Mouse (Mus musculus): ENCODE data around the gene Dtx1. TPM values are rescaled to one million over a fixed set of nuclear protein-coding genes. Genes with fewer than 3 reads are reported as not detected.

Dtx1 gene
- polyA plus RNA-seq, 1 experiment from 2014 or later: 34.8 TPM

Other genes with a start within 250 kb of the Dtx1 start
- 6.4 and 6.7 TPM in 2 replicates for gene Sdsl, start 239.1 kb downstream of the Dtx1 start, polyA plus RNA-seq (2015; fragmentation: Nextera tagmentation; extraction: Ambion mirVana)
- gene Sds, start 235.4 kb downstream of the Dtx1 start, polyA plus RNA-seq (2015; fragmentation: Nextera tagmentation; extraction: Ambion mirVana): not detected in 2 replicates
- gene Plbd2, start 208.3 kb downstream of the Dtx1 start, polyA plus RNA-seq (2015; fragmentation: Nextera tagmentation; extraction: Ambion mirVana): 31.8 and 32.3 TPM in 2 replicates
- 2.5 and 4.1 TPM in 2 replicates for gene Slc8b1, start 200.8 kb downstream of the Dtx1 start, polyA plus RNA-seq (2015; fragmentation: Nextera tagmentation; extraction: Ambion mirVana)
- 18.2 and 18.7 TPM in 2 replicates for gene Tpcn1, start 123.3 kb downstream of the Dtx1 start, polyA plus RNA-seq (2015; fragmentation: Nextera tagmentation; extraction: Ambion mirVana)
- gene Iqcd, start 122.9 kb downstream of the Dtx1 start, polyA plus RNA-seq (2015; fragmentation: Nextera tagmentation; extraction: Ambion mirVana): 2.4 and 2.6 TPM in 2 replicates
- 26.2 TPM in 2 replicates for gene Rita1, start 99.3 kb downstream of the Dtx1 start, polyA plus RNA-seq (2015; fragmentation: Nextera tagmentation; extraction: Ambion mirVana)
- 44.0 and 47.7 TPM in 2 replicates for gene Ddx54, start 99.2 kb downstream of the Dtx1 start, polyA plus RNA-seq (2015; fragmentation: Nextera tagmentation; extraction: Ambion mirVana)
- gene Cfap73, start 77.7 kb downstream of the Dtx1 start, polyA plus RNA-seq (2015; fragmentation: Nextera tagmentation; extraction: Ambion mirVana): 0.28 and 0.49 TPM in 2 replicates
- 0.14 TPM in 2 replicates for gene Rasal1, start 63.1 kb downstream of the Dtx1 start, polyA plus RNA-seq (2015; fragmentation: Nextera tagmentation; extraction: Ambion mirVana)
- 0.14 and 0.25 TPM in 2 replicates for gene Oas2, start 37.9 kb upstream of the Dtx1 start, polyA plus RNA-seq (2015; fragmentation: Nextera tagmentation; extraction: Ambion mirVana)
- 0.65 and 0.69 TPM in 2 replicates for gene Oas3, start 65.7 kb upstream of the Dtx1 start, polyA plus RNA-seq (2015; fragmentation: Nextera tagmentation; extraction: Ambion mirVana)
- 0.35 TPM in 1 of 2 replicates, not detected in the other for gene Oas1e, start 83.6 kb upstream of the Dtx1 start, polyA plus RNA-seq (2015; fragmentation: Nextera tagmentation; extraction: Ambion mirVana)
- 0.54 and 0.57 TPM in 2 replicates for gene Oas1c, start 100.6 kb upstream of the Dtx1 start, polyA plus RNA-seq (2015; fragmentation: Nextera tagmentation; extraction: Ambion mirVana)
- gene Oas1f, start 135.4 kb upstream of the Dtx1 start, polyA plus RNA-seq (2015; fragmentation: Nextera tagmentation; extraction: Ambion mirVana): not detected in 2 replicates
- not detected in 2 replicates for gene Oas1h, start 149.5 kb upstream of the Dtx1 start, polyA plus RNA-seq (2015; fragmentation: Nextera tagmentation; extraction: Ambion mirVana)
- 0.19 TPM in 1 of 2 replicates, not detected in the other for gene Oas1g, start 175.7 kb upstream of the Dtx1 start, polyA plus RNA-seq (2015; fragmentation: Nextera tagmentation; extraction: Ambion mirVana)
- gene Oas1a, start 195.6 kb upstream of the Dtx1 start, polyA plus RNA-seq (2015; fragmentation: Nextera tagmentation; extraction: Ambion mirVana): 0.49 and 0.85 TPM in 2 replicates
- not detected in 2 replicates for gene Oas1d, start 202.6 kb upstream of the Dtx1 start, polyA plus RNA-seq (2015; fragmentation: Nextera tagmentation; extraction: Ambion mirVana)